Mouse (Mus musculus) embryonic facial prominence, embryonic 10.5 days (tissue): ENCODE results near the gene Synj2. TPM values are rescaled to one million over a fixed set of nuclear protein-coding genes. Genes with fewer than 3 reads are reported as not detected.
"Not testable (repeated sequence)": the region's sequence is repeated elsewhere in the genome, so short reads cannot be mapped to it uniquely, and the experiment has no call there.

Experiments used
- DNase-seq: peaks from one replicate; pipeline ENCODE4 v3.0.0-alpha.2; 2017; ENCODE audit warnings: low spot score
- H3K27ac ChIP-seq: fragments of 300-500 bp; sonication (generic); replicated peaks from 2 replicates; pipeline ENCODE4 v1.5.1; 2016; ENCODE audit warnings: mild to moderate bottlenecking
- H3K27me3 ChIP-seq: fragments of 300-500 bp; sonication (generic); replicated peaks from 2 replicates; pipeline ENCODE4 v1.6.1; 2016; ENCODE audit warnings: low read depth, mild to moderate bottlenecking; ENCODE audit not compliant: poor library complexity, severe bottlenecking
- H3K36me3 ChIP-seq: fragments of 300-500 bp; sonication (generic); replicated peaks from 2 replicates; pipeline ENCODE4 v1.6.1; 2016; ENCODE audit warnings: mild to moderate bottlenecking, moderate library complexity
- H3K4me1 ChIP-seq: fragments of 300-500 bp; sonication (generic); 2 replicates; pipeline ENCODE4 v1.6.1; 2016
- H3K4me3 ChIP-seq: fragments of 300-500 bp; sonication (generic); 2 replicates; pipeline ENCODE4 v1.5.1; 2016; ENCODE audit warnings: mild to moderate bottlenecking, moderate library complexity
- H3K9me3 ChIP-seq: fragments of 300-500 bp; sonication (generic); 2 replicates; pipeline ENCODE4 v1.6.1; 2016; ENCODE audit warnings: mild to moderate bottlenecking
- WGBS: fragments of 180-500 bp; shearing (Covaris S2); methylation state at CpG from one replicate; pipeline ENCODE4 v1.1.7; 2016; 5-methylcytosine and 5-hydroxymethylcytosine counted together
- polyA plus RNA-seq: library from polyadenylated mRNA; unstranded; fragments of >200 nt; fragmentation: Nextera tagmentation; extraction: Ambion mirVana; gene quantifications from 2 replicates; pipeline ENCODE4 v1.2.1, GENCODE M21; 2016

Gene Synj2
- polyA plus RNA-seq, 1 experiment from 2014 or later, result 1.8 TPM

- Histone ChIP-seq H3K4me1 (peaks cover 23% of the 10 kb centered on the region), H3K9me3 (no peaks in the 10 kb centered on the region), H3K27ac (no peak overlapping the region), H3K4me3 (no peak overlapping the region), H3K36me3 (no peaks in the 10 kb centered on the region), H3K27me3 (no peaks in the 10 kb centered on the region)
- no peak for DNase-seq
- 90% methylated on average over 11 of the region's 11 CpGs for WGBS
These were observed 67.5 kb downstream of the Synj2 start for GRCm38 (mm10) chr17:6008590-6008989.

GRCm38 (mm10) chr17:6009606-6010005 lies 68.5 kb downstream of the Synj2 start:
- peaks cover 27% of the 10 kb centered on the region for H3K4me1 ChIP-seq
- no peak overlapping the region for H3K27ac ChIP-seq
- H3K36me3 ChIP-seq, result no peaks in the 10 kb centered on the region
- WGBS, result 89% methylated on average over 4 of the region's 4 CpGs
- H3K27me3 ChIP-seq, result no peaks in the 10 kb centered on the region
- no peak overlapping the region for H3K4me3 ChIP-seq
- H3K9me3 ChIP-seq, result no peaks in the 10 kb centered on the region
- DNase-seq, result no peak

GRCm38 (mm10) chr17:6013079-6013478 lies 72.0 kb downstream of the Synj2 start:
- H3K27ac ChIP-seq, result no peak overlapping the region
- H3K4me1 ChIP-seq, result peaks cover 22% of the 10 kb centered on the region
- no peaks in the 10 kb centered on the region for H3K36me3 ChIP-seq
- H3K27me3 ChIP-seq, result no peaks in the 10 kb centered on the region
- WGBS, result 78% methylated on average over 4 of the region's 4 CpGs
- no peak for DNase-seq
- H3K4me3 ChIP-seq, result no peak overlapping the region
- no peaks in the 10 kb centered on the region for H3K9me3 ChIP-seq

DNA sequence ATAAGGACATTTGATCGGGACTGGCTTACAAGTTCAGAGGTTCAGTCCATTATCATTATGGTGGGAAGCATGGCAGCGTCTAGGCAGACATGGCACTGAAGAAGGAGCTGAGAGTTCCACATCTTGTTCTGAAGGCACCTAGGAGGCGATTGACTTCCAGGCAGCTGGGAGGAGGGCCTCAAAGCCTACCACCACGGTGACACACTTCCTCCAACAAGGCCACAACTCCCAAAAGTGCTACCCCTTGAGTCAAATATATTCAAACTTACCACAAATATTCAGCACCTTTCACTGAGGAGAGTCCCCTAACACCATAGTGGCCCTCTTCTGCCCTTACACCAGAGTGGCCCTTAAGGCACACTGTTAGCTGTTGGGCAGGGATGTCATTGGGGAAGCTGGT lies 73.9 kb downstream of the Synj2 start:
- DNase-seq, result no peak
- WGBS, result 88% methylated on average over 4 of the region's 4 CpGs

GRCm38 (mm10) chr17:6016213-6016780 lies 75.2 kb downstream of the Synj2 start:
- peak overlapping the region; percentile 40; the same call in 1 of the 2 replicates for H3K27ac ChIP-seq
- WGBS, result 78% methylated on average over 7 of the region's 7 CpGs

More for the DNA sequence above, 73.9 kb downstream of the Synj2 start:
- Histone ChIP-seq H3K27ac (no peak overlapping the region), H3K4me1 (peaks cover 24% of the 10 kb centered on the region), H3K27me3 (no peaks in the 10 kb centered on the region), H3K9me3 (no peaks in the 10 kb centered on the region), H3K36me3 (no peaks in the 10 kb centered on the region), H3K4me3 (no peak overlapping the region)

DNA sequence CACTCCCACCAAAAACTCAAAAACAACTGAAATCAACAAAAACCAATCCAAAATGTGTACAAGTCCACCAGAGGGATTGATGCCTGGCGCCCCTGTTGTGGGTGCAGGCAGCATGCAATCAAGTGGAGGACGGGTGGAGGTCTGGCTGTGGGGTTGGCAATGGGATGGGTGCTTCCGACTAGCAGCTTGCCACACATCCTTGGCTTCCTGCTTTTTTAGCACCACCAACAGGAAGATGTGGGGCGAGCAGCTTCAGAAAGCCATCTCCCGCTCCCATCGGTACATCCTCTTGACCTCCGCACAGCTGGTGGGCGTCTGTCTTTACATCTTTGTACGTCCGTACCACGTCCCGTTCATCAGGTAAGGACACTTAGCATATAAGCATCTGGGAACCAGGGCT lies 76.2 kb downstream of the Synj2 start:
- Histone ChIP-seq H3K4me1 (peaks cover 32% of the 10 kb centered on the region), H3K27ac (no peak overlapping the region), H3K9me3 (no peaks in the 10 kb centered on the region), H3K27me3 (no peaks in the 10 kb centered on the region), H3K4me3 (no peak overlapping the region), H3K36me3 (no peaks in the 10 kb centered on the region)
- no peak for DNase-seq
- WGBS, result 49% methylated on average over 12 of the region's 12 CpGs

More at GRCm38 (mm10) chr17:6016213-6016780, 75.2 kb downstream of the Synj2 start:
- no peaks in the 10 kb centered on the region for H3K36me3 ChIP-seq
- H3K4me1 ChIP-seq, result peaks cover 31% of the 10 kb centered on the region
- H3K4me3 ChIP-seq, result no peak overlapping the region
- no peaks in the 10 kb centered on the region for H3K27me3 ChIP-seq
- H3K9me3 ChIP-seq, result no peaks in the 10 kb centered on the region
- DNase-seq, result no peak

DNA sequence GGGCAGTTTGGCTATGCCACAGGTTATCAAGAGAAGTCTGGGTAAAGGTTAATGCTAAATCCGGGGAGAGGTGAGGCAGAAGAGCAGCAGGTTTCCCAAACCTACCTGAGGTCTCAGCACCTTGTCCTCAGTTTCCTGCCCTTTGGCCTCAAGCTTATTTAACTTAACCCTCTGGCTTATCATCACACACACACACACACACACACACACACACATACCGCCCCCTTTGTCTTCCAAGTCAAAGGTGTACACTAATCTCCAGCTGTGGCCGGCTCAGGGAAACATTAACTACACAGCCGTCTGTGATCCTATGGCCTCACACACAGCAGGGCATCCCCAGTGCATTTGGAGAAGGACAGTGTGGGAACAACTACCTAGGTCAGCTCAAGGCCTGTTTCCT lies 77.3 kb downstream of the Synj2 start:
- H3K4me1 ChIP-seq, result peaks cover 32% of the 10 kb centered on the region

DNA sequence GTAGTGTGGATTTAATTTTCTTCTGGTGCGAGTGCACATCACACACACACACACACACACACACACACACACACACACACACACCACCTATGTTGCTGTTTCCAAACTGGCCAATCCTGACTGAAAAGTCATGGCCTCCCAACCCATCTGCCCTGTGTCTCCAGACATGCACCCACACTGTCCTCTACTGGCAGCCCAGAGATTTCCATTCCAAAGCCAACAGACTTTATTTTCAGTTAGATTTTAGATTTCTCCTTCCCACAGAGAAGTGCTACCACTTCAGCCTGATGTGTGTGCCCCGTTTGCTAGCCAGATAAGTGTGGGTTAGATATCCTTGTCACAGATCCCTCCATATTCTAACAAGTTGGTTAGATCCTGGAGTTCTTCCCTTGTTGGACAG lies 78.7 kb downstream of the Synj2 start:
- Histone ChIP-seq H3K36me3 (no peaks in the 10 kb centered on the region), H3K4me1 (peaks cover 26% of the 10 kb centered on the region), H3K9me3 (no peaks in the 10 kb centered on the region), H3K4me3 (no peak overlapping the region), H3K27ac (no peak overlapping the region), H3K27me3 (no peaks in the 10 kb centered on the region)
- WGBS, result 70% methylated on average over 2 of the region's 2 CpGs
- DNase-seq, result peak; percentile 32

More for the DNA sequence above, 77.3 kb downstream of the Synj2 start:
- no peaks in the 10 kb centered on the region for H3K9me3 ChIP-seq
- no peak overlapping the region for H3K27ac ChIP-seq
- no peaks in the 10 kb centered on the region for H3K27me3 ChIP-seq
- H3K4me3 ChIP-seq, result no peak overlapping the region
- no peak for DNase-seq
- 79% methylated on average over 4 of the region's 4 CpGs for WGBS
- H3K36me3 ChIP-seq, result no peaks in the 10 kb centered on the region

- H3K27ac ChIP-seq, result peak overlapping the region; percentile 68
These were observed 79.6 kb downstream of the Synj2 start for GRCm38 (mm10) chr17:6020636-6021035.

DNA sequence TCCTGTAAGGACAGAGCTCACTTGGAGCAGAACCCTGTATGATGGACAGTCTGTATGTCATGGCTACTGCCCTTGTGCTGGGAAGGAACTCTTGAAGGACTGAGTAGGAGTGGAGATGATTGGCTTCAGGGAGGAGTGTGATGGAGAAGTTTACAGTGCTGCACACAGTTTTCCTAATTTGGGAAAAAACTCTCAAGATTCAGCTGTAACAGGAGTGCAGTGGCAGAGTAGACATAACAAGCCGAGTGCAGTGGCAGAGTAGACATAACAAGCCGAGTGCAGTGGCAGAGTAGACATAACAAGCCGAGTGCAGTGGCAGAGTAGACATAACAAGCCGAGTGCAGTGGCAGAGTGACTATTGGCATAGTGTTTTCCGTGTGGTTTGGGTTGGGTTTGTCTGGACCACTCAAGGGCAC lies 80.3 kb downstream of the Synj2 start:
- peak overlapping the region; percentile 68 for H3K27ac ChIP-seq
- not testable (repeated sequence) for H3K36me3 ChIP-seq, H3K27me3 ChIP-seq, H3K9me3 ChIP-seq, DNase-seq
- H3K4me1 ChIP-seq, result peaks cover 19% of the 10 kb centered on the region
- WGBS, result 59% methylated on average over 5 of the region's 5 CpGs
- H3K4me3 ChIP-seq, result peak overlapping the region; percentile 32

More at GRCm38 (mm10) chr17:6020636-6021035, 79.6 kb downstream of the Synj2 start:
- peak; percentile 20 for DNase-seq
- Histone ChIP-seq H3K9me3 (no peaks in the 10 kb centered on the region), H3K4me3 (no peak overlapping the region), H3K36me3 (no peaks in the 10 kb centered on the region), H3K4me1 (peaks cover 26% of the 10 kb centered on the region), H3K27me3 (no peaks in the 10 kb centered on the region)
- 66% methylated on average over 7 of the region's 7 CpGs for WGBS

DNA sequence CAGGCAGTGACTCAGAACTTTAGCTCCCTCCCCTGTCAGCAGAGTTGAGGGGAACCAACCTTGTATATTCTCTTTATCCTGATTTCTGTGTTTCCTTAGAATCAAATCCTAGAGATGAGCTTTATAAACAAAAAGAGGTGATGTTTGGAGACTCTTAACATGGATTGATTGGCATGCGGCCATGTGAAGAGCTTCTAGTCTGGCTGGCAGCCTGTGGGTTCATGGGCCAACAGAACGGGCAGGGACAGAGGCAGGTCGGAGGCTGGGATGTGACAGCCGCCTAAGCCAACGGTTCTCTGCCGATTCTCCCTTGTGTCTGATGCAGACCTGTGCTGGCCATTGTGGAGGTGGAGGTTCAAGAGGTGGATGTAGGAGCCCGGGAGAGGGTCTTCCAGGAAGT lies 84.8 kb downstream of the Synj2 start:
- Histone ChIP-seq H3K9me3 (no peaks in the 10 kb centered on the region), H3K27ac (no peak overlapping the region), H3K27me3 (no peaks in the 10 kb centered on the region), H3K4me3 (no peak overlapping the region), H3K36me3 (peaks cover 7% of the 10 kb centered on the region), H3K4me1 (peaks cover 5% of the 10 kb centered on the region)
- no peak for DNase-seq
- 85% methylated on average over 7 of the region's 7 CpGs for WGBS

- H3K4me3 ChIP-seq, result no peak overlapping the region
- no peaks in the 10 kb centered on the region; the same call in 1 of the 2 replicates for H3K36me3 ChIP-seq
- DNase-seq, result no peak
- H3K27ac ChIP-seq, result no peak overlapping the region
- no peaks in the 10 kb centered on the region for H3K9me3 ChIP-seq
- H3K27me3 ChIP-seq, result no peaks in the 10 kb centered on the region; the same call in 1 of the 2 replicates
- WGBS, result 45% methylated on average over 8 of the region's 8 CpGs
- no peaks in the 10 kb centered on the region for H3K4me1 ChIP-seq
These were observed 94.6 kb downstream of the Synj2 start for GRCm38 (mm10) chr17:6035661-6036060.

DNA sequence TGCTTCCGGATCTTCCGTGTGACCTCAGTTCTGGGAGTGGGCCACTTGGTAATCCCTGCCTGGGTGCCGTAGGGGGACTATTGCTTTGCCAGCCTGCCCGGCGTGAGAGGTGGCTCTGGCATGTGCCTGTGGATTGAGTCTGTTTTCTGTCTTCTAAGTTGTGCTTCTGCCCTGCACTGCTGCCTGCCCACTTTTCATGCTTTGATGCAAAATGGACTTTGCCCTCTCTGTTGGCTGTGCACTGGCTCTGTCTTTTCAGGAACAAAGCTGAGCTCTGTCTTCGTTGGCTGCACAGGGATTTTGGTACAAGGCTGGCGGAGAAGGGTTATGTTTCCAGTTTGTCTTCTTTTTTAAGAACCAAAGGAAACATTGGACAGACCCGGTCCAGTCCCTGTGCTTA lies 95.4 kb downstream of the Synj2 start:
- Histone ChIP-seq H3K36me3 (no peaks in the 10 kb centered on the region; the same call in 1 of the 2 replicates), H3K4me1 (no peaks in the 10 kb centered on the region), H3K27me3 (no peaks in the 10 kb centered on the region; the same call in 1 of the 2 replicates), H3K9me3 (no peaks in the 10 kb centered on the region), H3K27ac (no peak overlapping the region), H3K4me3 (no peak overlapping the region)
- DNase-seq, result no peak
- 90% methylated on average over 8 of the region's 8 CpGs for WGBS
